Mouse (Mus musculus) adipocyte (in vitro differentiated cells): Measurements from ENCODE around the gene Ccdc136.
A peak's percentile ranks its signal among the peaks of the same experiment; 100 is the strongest.

Experiments used
- DNase-seq: peaks from one replicate; pipeline ENCODE4 v3.0.0-alpha.2; 2016; ENCODE audit warnings: low spot score

Ccdc136 gene

GRCm38 (mm10) chr6:29394286-29394685, 1.8 kb upstream of the Ccdc136 start:
- DNase-seq: no peak

GRCm38 (mm10) chr6:29396714-29397540, 818 bp downstream of the Ccdc136 start:
- no peak for DNase-seq

- no peak for DNase-seq
These were observed 1.5 kb downstream of the Ccdc136 start for GRCm38 (mm10) chr6:29397575-29397974.

GRCm38 (mm10) chr6:29399851-29400250, 3.7 kb downstream of the Ccdc136 start:
- DNase-seq: no peak

- no peak for DNase-seq
These were observed 6.7 kb downstream of the Ccdc136 start for GRCm38 (mm10) chr6:29402693-29403342.

GRCm38 (mm10) chr6:29406412-29406811, 10.3 kb downstream of the Ccdc136 start:
- no peak for DNase-seq

- no peak for DNase-seq
These were observed 19.3 kb downstream of the Ccdc136 start for GRCm38 (mm10) chr6:29415446-29415845.

GRCm38 (mm10) chr6:29420596-29420995, 24.5 kb downstream of the Ccdc136 start:
- DNase-seq: no peak

GRCm38 (mm10) chr6:29425118-29425517, 29.0 kb downstream of the Ccdc136 start:
- no peak for DNase-seq

GRCm38 (mm10) chr6:29426331-29426730, 30.2 kb downstream of the Ccdc136 start:
- DNase-seq: no peak

GRCm38 (mm10) chr6:29428171-29428570, 32.1 kb downstream of the Ccdc136 start:
- no peak for DNase-seq

- DNase-seq: peak; percentile 45
These were observed 34.7 kb downstream of the Ccdc136 start for GRCm38 (mm10) chr6:29430681-29431420.

- peak; percentile 21 for DNase-seq
These were observed 35.4 kb downstream of the Ccdc136 start for GRCm38 (mm10) chr6:29431473-29431872.

GRCm38 (mm10) chr6:29432156-29432555, 36.0 kb downstream of the Ccdc136 start:
- DNase-seq: peak; percentile 82

- DNase-seq: peak; percentile 47
These were observed 36.5 kb downstream of the Ccdc136 start for GRCm38 (mm10) chr6:29432676-29433037.

GRCm38 (mm10) chr6:29433038-29433803, 37.1 kb downstream of the Ccdc136 start, which contains the start of gene Flnc:
TSS of gene Flnc (plus strand) at chr6:29433256.
- peak; percentile 40 for DNase-seq

GRCm38 (mm10) chr6:29433804-29434795, 38.0 kb downstream of the Ccdc136 start:
- peak; percentile 69 for DNase-seq

- DNase-seq: peak; percentile 36
These were observed 39.0 kb downstream of the Ccdc136 start for GRCm38 (mm10) chr6:29434911-29435691.

- peak; percentile 33 for DNase-seq
These were observed 39.9 kb downstream of the Ccdc136 start for GRCm38 (mm10) chr6:29435940-29436451.
